15 mouse cellular contexts compared by ENCODE assay signal in genomic region chr17:14293617-14294016, GRCm38 (mm10).
"Had no signal": no experiment of that assay in that cellular context is flagged by ENCODE, and none has a peak within 500 bp of the region (broad histone marks: within the 10 kb centered on the region; RNA-seq: fewer than 3 reads in every experiment).

No protein-coding gene starts in this region.

- H3K9me3 ChIP-seq: hindbrain, embryonic 13.5 days; limb, embryonic 15.5 days; liver, embryonic 12.5 days; midbrain, embryonic 10.5 days; neural tube, embryonic 13.5 days had no signal

- H3K27me3 ChIP-seq: hindbrain, embryonic 13.5 days; limb, embryonic 15.5 days; neural tube, embryonic 13.5 days had no signal

- DNase-seq: lung, embryonic 14.5 days; lung, postnatal 10 days; lung, postnatal 4 days; midbrain, embryonic 14.5 days; right cerebral cortex, adult 18-20 months; right cerebral cortex, postnatal 25 days; thymus, adult 2 months; thymus, postnatal 25 days had no signal

- H3K27ac ChIP-seq: hindbrain, embryonic 13.5 days; hindbrain, postnatal 0 days; limb, embryonic 15.5 days; liver, embryonic 12.5 days; midbrain, embryonic 10.5 days; neural tube, embryonic 13.5 days; stomach, postnatal 0 days had no signal

- H3K4me2 ChIP-seq: hindbrain, embryonic 13.5 days; limb, embryonic 15.5 days; liver, embryonic 12.5 days; lung, embryonic 14.5 days; neural tube, embryonic 13.5 days had no signal

- H3K4me3 ChIP-seq: hindbrain, embryonic 13.5 days; limb, embryonic 15.5 days; liver, embryonic 12.5 days; midbrain, embryonic 10.5 days; neural tube, embryonic 13.5 days had no signal

- H3K36me3 ChIP-seq: hindbrain, embryonic 13.5 days; limb, embryonic 15.5 days; liver, embryonic 12.5 days; midbrain, embryonic 10.5 days; neural tube, embryonic 13.5 days had no signal

- ATAC-seq: hindbrain, postnatal 0 days; liver, embryonic 12.5 days had no signal

- H3K9ac ChIP-seq: hindbrain, embryonic 13.5 days; limb, embryonic 15.5 days; liver, embryonic 12.5 days; lung, embryonic 14.5 days; neural tube, embryonic 13.5 days had no signal

- H3K4me1 ChIP-seq: hindbrain, embryonic 13.5 days; limb, embryonic 15.5 days; liver, embryonic 12.5 days; midbrain, embryonic 10.5 days; neural tube, embryonic 13.5 days had no signal
